Mouse (Mus musculus): ENCODE measurements around the gene Syne4.

GRCm38 (mm10) chr7:30322865-30323264, 8.3 kb downstream of the Syne4 start:
- TF ChIP-seq CTCF (IDR thresholded peaks at IDR 0.05; ENCODE audit: low read depth, low read length) = no peak
- no peak for TF ChIP-seq POLR2A (IDR thresholded peaks at IDR 0.05; ENCODE audit: borderline replicate concordance, low read depth, low read length)
